ENCODE assay signal across 9 mouse cellular contexts in the genomic region with DNA sequence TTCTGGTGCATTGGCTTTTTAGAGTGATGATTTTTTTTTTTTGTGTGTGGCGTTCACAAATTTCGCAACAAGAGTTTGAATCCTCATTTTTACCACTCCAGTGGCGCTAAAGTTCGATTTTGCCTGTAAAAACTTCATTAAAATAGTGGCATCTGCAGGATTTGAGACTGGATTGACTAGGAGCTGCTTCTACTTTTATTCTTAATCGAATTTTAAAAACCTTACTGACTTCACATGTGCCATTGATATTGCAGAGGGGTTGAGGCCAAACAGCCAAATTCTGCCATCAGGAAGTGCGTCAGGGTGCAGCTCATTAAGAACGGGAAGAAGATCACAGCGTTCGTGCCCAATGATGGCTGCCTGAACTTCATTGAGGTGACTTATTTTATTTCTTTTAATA. TPM values are rescaled to one million over a fixed set of nuclear protein-coding genes. Genes with fewer than 3 reads are reported as not detected.
DNase-seq lines count a peak whose midpoint lies in the region; ATAC-seq lines count a peak whose summit lies in the region.
"Had no signal": no experiment of that assay in that cellular context is flagged by ENCODE, and none has a peak within 500 bp of the region (broad histone marks: within the 10 kb centered on the region; RNA-seq: fewer than 3 reads in every experiment).

No protein-coding gene starts in this region.

- H3K4me2 ChIP-seq in heart, embryonic 14.5 days (ENCODE audit: low read length) = peak overlapping the region; percentile 83
- H3K4me2 ChIP-seq in hindbrain, embryonic 13.5 days = peak overlapping the region; percentile 67
- H3K4me2 ChIP-seq in midbrain, embryonic 12.5 days (replicated peaks) = peak overlapping the region; percentile 67

- H3K27ac ChIP-seq in heart, embryonic 14.5 days (replicated peaks in 1 of 2; ENCODE audit: control insufficient read depth in 1 of 2, insufficient read depth in 1 of 2, low read depth in 2 of 2, low read length in 2 of 2) = 0 out of 4 replicates have a peak overlapping the region, but pooled peaks of 1 of the 2 experiments have one; percentile 71
- no peak overlapping the region for H3K27ac ChIP-seq in hindbrain, embryonic 13.5 days
- no peak overlapping the region for H3K27ac ChIP-seq in midbrain, embryonic 12.5 days (replicated peaks)

- no peaks in the 10 kb centered on the region for H3K4me1 ChIP-seq in heart, embryonic 14.5 days (ENCODE audit: control insufficient read depth in 2 of 2, insufficient read depth in 2 of 2, low read length in 2 of 2)
- H3K4me1 ChIP-seq in hindbrain, embryonic 13.5 days (replicated peaks) = peaks cover 6% of the 10 kb centered on the region
- H3K4me1 ChIP-seq in midbrain, embryonic 12.5 days = peaks cover 6% of the 10 kb centered on the region; the same call in 1 of the 2 replicates

- peak overlapping the region; percentile 66 to 86; a peak in 3 of 4 replicates for H3K4me3 ChIP-seq in heart, embryonic 14.5 days (ENCODE audit: control insufficient read depth in 1 of 2, insufficient read depth in 1 of 2, low read depth in 1 of 2, low read length in 2 of 2)
- H3K4me3 ChIP-seq in hindbrain, embryonic 13.5 days = peak overlapping the region; percentile 86
- H3K4me3 ChIP-seq in midbrain, embryonic 12.5 days = peak overlapping the region; percentile 77

- no peaks in the 10 kb centered on the region for H3K9me3 ChIP-seq in heart, embryonic 14.5 days (ENCODE audit: control insufficient read depth, low read length)
- H3K9me3 ChIP-seq in hindbrain, embryonic 13.5 days = no peaks in the 10 kb centered on the region
- no peaks in the 10 kb centered on the region for H3K9me3 ChIP-seq in midbrain, embryonic 12.5 days

- H3K36me3 ChIP-seq in heart, embryonic 14.5 days (ENCODE audit: control insufficient read depth, insufficient read depth, low read length) = peaks cover 43% of the 10 kb centered on the region
- peaks cover 37% of the 10 kb centered on the region for H3K36me3 ChIP-seq in hindbrain, embryonic 13.5 days
- peaks cover 41% of the 10 kb centered on the region for H3K36me3 ChIP-seq in midbrain, embryonic 12.5 days

- WGBS in heart, embryonic 14.5 days = 51% methylated on average over 9 of the region's 9 CpGs
- WGBS in hindbrain, embryonic 13.5 days = 55% methylated on average over 9 of the region's 9 CpGs
- WGBS in midbrain, embryonic 12.5 days = 48% methylated on average over 9 of the region's 9 CpGs

- no peaks in the 10 kb centered on the region for H3K27me3 ChIP-seq in heart, embryonic 14.5 days (ENCODE audit: control insufficient read depth, insufficient read depth, low read length)
- H3K27me3 ChIP-seq in hindbrain, embryonic 13.5 days = no peaks in the 10 kb centered on the region
- no peaks in the 10 kb centered on the region for H3K27me3 ChIP-seq in midbrain, embryonic 12.5 days

- H3K9ac ChIP-seq in heart, embryonic 14.5 days (ENCODE audit: low read length) = peak overlapping the region; percentile 96
- H3K9ac ChIP-seq in hindbrain, embryonic 13.5 days = peak overlapping the region; percentile 94
- H3K9ac ChIP-seq in midbrain, embryonic 12.5 days (replicated peaks) = peak overlapping the region; percentile 91

- ATAC-seq in heart, embryonic 14.5 days (ENCODE audit: insufficient number of reproducible peaks, insufficient read depth, low FRiP score, low read depth) = no peak
- ATAC-seq in hindbrain, embryonic 13.5 days (ENCODE audit: low FRiP score) = no peak
- no peak for ATAC-seq in midbrain, embryonic 12.5 days (ENCODE audit: low FRiP score, low read depth)

- no peak for DNase-seq in heart, postnatal 4 days
- DNase-seq in R1 (ENCODE audit: low read depth, low spot score) = peak; percentile 28
- no peak for DNase-seq in cerebellum, adult 8-10 months
- no peak for DNase-seq in ovary, postnatal 10 days (ENCODE audit: low spot score)
- DNase-seq in thymus, postnatal 4 days = no peak

RNA-seq across cellular contexts. Expression of gene Rps23, which starts 1.3 kb away (rescaled TPM):
- polyA plus RNA-seq in heart, embryonic 14.5 days (2014; fragmentation: Nextera tagmentation; extraction: Ambion mirVana) = 161 and 182 TPM in 2 replicates
- total RNA-seq in heart, postnatal 4 days (2021) = 100 to 1,000 TPM; 294 to 301 TPM
- polyA plus RNA-seq in hindbrain, embryonic 13.5 days (2015; fragmentation: Nextera tagmentation; extraction: Ambion mirVana) = 142 and 150 TPM in 2 replicates
- polyA plus RNA-seq in midbrain, embryonic 12.5 days (2016; fragmentation: Nextera tagmentation; extraction: Ambion mirVana) = 168 and 207 TPM in 2 replicates

RNA-seq across cellular contexts. Expression of gene Atp6ap1l, which starts 18.9 kb away (rescaled TPM):
- polyA plus RNA-seq in heart, embryonic 14.5 days (2014; fragmentation: Nextera tagmentation; extraction: Ambion mirVana) = 0.85 and 1.5 TPM in 2 replicates
- total RNA-seq in heart, postnatal 4 days (2021) = 1 to 10 TPM in 1 of 2 experiments, under 1 TPM in 1; 0.65 to 1.6 TPM
- 0.88 and 0.93 TPM in 2 replicates for polyA plus RNA-seq in hindbrain, embryonic 13.5 days (2015; fragmentation: Nextera tagmentation; extraction: Ambion mirVana)
- polyA plus RNA-seq in midbrain, embryonic 12.5 days (2016; fragmentation: Nextera tagmentation; extraction: Ambion mirVana) = not detected in 2 replicates
- total RNA-seq: neutrophil, adult 5-6 weeks had no signal
